Mouse (Mus musculus) olfactory bulb, adult 2 months (tissue): Measurements from ENCODE around the gene Fam13a.

Experiments used
- CTCF ChIP-seq: fragments of 200-500 bp; IDR thresholded peaks from 2 replicates; pipeline ENCODE4 v1.5.1; 2012; ENCODE audit warnings: low read depth, mild to moderate bottlenecking, low read length, moderate library complexity; ENCODE audit not compliant: insufficient read depth
- POLR2A ChIP-seq: fragments of 200-500 bp; IDR thresholded peaks from 2 replicates; pipeline ENCODE4 v1.6.1; 2012; ENCODE audit warnings: mild to moderate bottlenecking, low read depth, low read length, moderate library complexity; ENCODE audit not compliant: insufficient read depth

GRCm38 (mm10) chr6:58896648-58897047, 127.7 kb downstream of the Fam13a start:
- TF ChIP-seq CTCF (no peak), POLR2A (no peak)
